Comparison of ENCODE assay signal across 11 mouse cellular contexts in genomic region chr1:43305349-43306278, GRCm38 (mm10).
DNase-seq lines count a peak whose midpoint lies in the region; ATAC-seq and TF ChIP-seq lines count a peak whose summit lies in the region.
"Had no signal": no experiment of that assay in that cellular context is flagged by ENCODE, and none has a peak within 500 bp of the region (broad histone marks: within the 10 kb centered on the region; RNA-seq: fewer than 3 reads in every experiment).

No protein-coding gene starts in this region.

- no peak for TF ChIP-seq POLR2A in kidney, adult 2 months (IDR thresholded peaks at IDR 0.05; ENCODE audit: low read depth, low read length)
- TF ChIP-seq POLR2A in limb, embryonic 14.5 days (IDR thresholded peaks at IDR 0.05; ENCODE audit: borderline replicate concordance, extremely low read depth, insufficient read depth, insufficient read length), result no peak

- no peaks in the 10 kb centered on the region for H3K9me3 ChIP-seq in hindbrain, postnatal 0 days (ENCODE audit: low read length)
- no peaks in the 10 kb centered on the region for H3K9me3 ChIP-seq in hindbrain, embryonic 16.5 days (ENCODE audit: control insufficient read depth, low read length)
- H3K9me3 ChIP-seq in limb, embryonic 14.5 days (ENCODE audit: control insufficient read depth, low read length), result no peaks in the 10 kb centered on the region
- H3K9me3 ChIP-seq in midbrain, embryonic 10.5 days (replicated peaks), result no peaks in the 10 kb centered on the region
- H3K9me3 ChIP-seq: forebrain, embryonic 13.5 days had no signal

- 54% methylated on average over 9 of the region's 9 CpGs for WGBS in hindbrain, postnatal 0 days
- 67% methylated on average over 9 of the region's 9 CpGs for WGBS in hindbrain, embryonic 16.5 days
- WGBS in kidney, adult 2 months, result 29% methylated on average over 9 of the region's 9 CpGs
- WGBS in limb, embryonic 14.5 days, result 37% methylated on average over 9 of the region's 9 CpGs
- WGBS in midbrain, embryonic 10.5 days, result 74% methylated on average over 9 of the region's 9 CpGs

- H3K36me3 ChIP-seq in hindbrain, postnatal 0 days (ENCODE audit: insufficient read depth, low read length), result no peaks in the 10 kb centered on the region
- H3K36me3 ChIP-seq in hindbrain, embryonic 16.5 days (ENCODE audit: control insufficient read depth, insufficient read depth, low read length), result no peaks in the 10 kb centered on the region
- no peaks in the 10 kb centered on the region for H3K36me3 ChIP-seq in kidney, adult 2 months (ENCODE audit: control insufficient read depth, insufficient read depth, low read length)
- no peaks in the 10 kb centered on the region for H3K36me3 ChIP-seq in limb, embryonic 14.5 days (ENCODE audit: control insufficient read depth, insufficient read depth, low read length)
- no peaks in the 10 kb centered on the region for H3K36me3 ChIP-seq in midbrain, embryonic 10.5 days

- H3K9ac ChIP-seq in hindbrain, postnatal 0 days (replicated peaks; ENCODE audit: low read length), result no peak overlapping the region
- no peak overlapping the region for H3K9ac ChIP-seq in hindbrain, embryonic 16.5 days (ENCODE audit: low read depth, low read length)
- no peak overlapping the region for H3K9ac ChIP-seq in limb, embryonic 14.5 days (ENCODE audit: low read depth, low read length, severe bottlenecking)
- H3K9ac ChIP-seq: forebrain, embryonic 13.5 days had no signal

- H3K27me3 ChIP-seq in hindbrain, postnatal 0 days (ENCODE audit: insufficient read depth, low read length), result no peaks in the 10 kb centered on the region
- no peaks in the 10 kb centered on the region for H3K27me3 ChIP-seq in hindbrain, embryonic 16.5 days (replicated peaks; ENCODE audit: control insufficient read depth, insufficient read depth, low read length)
- no peaks in the 10 kb centered on the region for H3K27me3 ChIP-seq in kidney, adult 2 months (replicated peaks; ENCODE audit: control insufficient read depth, insufficient read depth, low read length)
- no peaks in the 10 kb centered on the region for H3K27me3 ChIP-seq in limb, embryonic 14.5 days (ENCODE audit: control insufficient read depth, insufficient read depth, low read length)
- H3K27me3 ChIP-seq in midbrain, embryonic 10.5 days (ENCODE audit: low read depth, poor library complexity, severe bottlenecking), result no peaks in the 10 kb centered on the region
- H3K27me3 ChIP-seq: forebrain, embryonic 13.5 days had no signal

- H3K27ac ChIP-seq in hindbrain, postnatal 0 days, result no peak overlapping the region
- H3K27ac ChIP-seq in hindbrain, embryonic 16.5 days (ENCODE audit: low read depth, low read length), result no peak overlapping the region
- H3K27ac ChIP-seq in kidney, adult 2 months (ENCODE audit: insufficient read depth, low read depth, low read length), result no peak overlapping the region
- peak overlapping the region; percentile 70 for H3K27ac ChIP-seq in limb, embryonic 14.5 days (replicated peaks; ENCODE audit: low read depth, low read length)
- H3K27ac ChIP-seq in midbrain, embryonic 10.5 days (replicated peaks), result no peak overlapping the region
- H3K27ac ChIP-seq: forebrain, embryonic 13.5 days had no signal

- H3K4me1 ChIP-seq in hindbrain, postnatal 0 days (ENCODE audit: insufficient read depth, low read length), result no peaks in the 10 kb centered on the region
- H3K4me1 ChIP-seq in hindbrain, embryonic 16.5 days (ENCODE audit: control insufficient read depth, insufficient read depth, low read depth, low read length), result peaks cover 2% of the 10 kb centered on the region; the same call in 1 of the 2 replicates
- peaks cover 2% of the 10 kb centered on the region; the same call in 1 of the 2 replicates for H3K4me1 ChIP-seq in kidney, adult 2 months (ENCODE audit: control insufficient read depth, insufficient read depth, low read length)
- peaks cover 8% of the 10 kb centered on the region; the same call in 1 of the 2 replicates for H3K4me1 ChIP-seq in limb, embryonic 14.5 days (ENCODE audit: control insufficient read depth, insufficient read depth, low read length)
- 0 out of 2 replicates have a peak, but pooled peaks cover 5% of the 10 kb centered on the region for H3K4me1 ChIP-seq in midbrain, embryonic 10.5 days

- 0 out of 2 replicates have a peak, but pooled peaks have one; percentile 39 for ATAC-seq in hindbrain, postnatal 0 days
- no peak for ATAC-seq in hindbrain, embryonic 16.5 days
- ATAC-seq in limb, embryonic 14.5 days (ENCODE audit: low FRiP score, low read depth), result no peak; the same call in 1 of the 2 replicates
- ATAC-seq in inflammation-experienced regulatory T-cells, adult 6 months, result no peak
- ATAC-seq: forebrain, embryonic 13.5 days had no signal

- H3K4me2 ChIP-seq in hindbrain, postnatal 0 days (ENCODE audit: low read depth, low read length), result no peak overlapping the region
- H3K4me2 ChIP-seq in hindbrain, embryonic 16.5 days (ENCODE audit: low read length), result no peak overlapping the region
- H3K4me2 ChIP-seq in limb, embryonic 14.5 days (replicated peaks; ENCODE audit: low read depth, low read length, severe bottlenecking), result no peak overlapping the region
- H3K4me2 ChIP-seq: forebrain, embryonic 13.5 days had no signal

- no peak for TF ChIP-seq CTCF in hindbrain, postnatal 0 days (IDR thresholded peaks at IDR 0.05; ENCODE audit: low read depth)
- no peak for TF ChIP-seq CTCF in kidney, adult 2 months (conservative IDR thresholded peaks at IDR 0.05; ENCODE audit: insufficient read depth, insufficient read length, low read depth, low read length)

- no peak overlapping the region for H3K4me3 ChIP-seq in hindbrain, postnatal 0 days (ENCODE audit: low read length)
- H3K4me3 ChIP-seq in hindbrain, embryonic 16.5 days (ENCODE audit: low read length), result no peak overlapping the region
- H3K4me3 ChIP-seq in kidney, adult 2 months (ENCODE audit: insufficient read depth, low read depth, low read length), result no peak overlapping the region
- no peak overlapping the region for H3K4me3 ChIP-seq in limb, embryonic 14.5 days (replicated peaks; ENCODE audit: low read length)
- no peak overlapping the region for H3K4me3 ChIP-seq in midbrain, embryonic 10.5 days
- H3K4me3 ChIP-seq: forebrain, embryonic 13.5 days had no signal

- peak; percentile 19 for DNase-seq in hindbrain, postnatal 0 days (ENCODE audit: low spot score)
- DNase-seq in R1 (ENCODE audit: low read depth, low spot score), result peak; percentile 22
- peak; percentile 85 for DNase-seq in kidney, adult 2 months
- peak; percentile 16 for DNase-seq in limb, embryonic 14.5 days (ENCODE audit: low spot score)
- no peak for DNase-seq in urinary bladder, adult 18-20 months (ENCODE audit: low spot score in 2 of 2)
- DNase-seq in midbrain, embryonic 10.5 days (ENCODE audit: low spot score), result no peak
- DNase-seq: B cell, adult 2 months; heart, postnatal 10 days had no signal

Comparison
In these comparisons a context has a peak if more than half of its experiments do, and no peak if none do; other contexts are left out.
1. DNase-seq: peak in hindbrain, postnatal 0 days (single experiment), R1 (single experiment), kidney, adult 2 months (single experiment) and limb, embryonic 14.5 days (single experiment); none in urinary bladder, adult 18-20 months (0 of 2) and midbrain, embryonic 10.5 days (single experiment).